Mouse (Mus musculus) forebrain, embryonic 15.5 days (tissue): ENCODE results near the gene Mmachc. TPM values are rescaled to one million over a fixed set of nuclear protein-coding genes. Genes with fewer than 3 reads are reported as not detected.
"Not testable (repeated sequence)": the region's sequence is repeated elsewhere in the genome, so short reads cannot be mapped to it uniquely, and the experiment has no call there.

Experiments
- ATAC-seq: fragments of 200-750 bp; cut with Nextera tagmentation; replicated peaks from 2 replicates; pipeline ENCODE4 v1.8.0; 2017; ENCODE audit warnings: mild to moderate bottlenecking, moderate TSS enrichment, moderate library complexity
- H3K27ac ChIP-seq: fragments of 300-500 bp; sonication (generic); replicated peaks from 2 replicates; pipeline ENCODE4 v1.5.1; 2015; ENCODE audit warnings: mild to moderate bottlenecking, inconsistent platforms
- H3K27me3 ChIP-seq: fragments of 300-500 bp; sonication (generic); 2 replicates; pipeline ENCODE4 v1.6.1; 2015; ENCODE audit warnings: inconsistent platforms
- H3K36me3 ChIP-seq: fragments of 300-500 bp; sonication (generic); 2 replicates; pipeline ENCODE4 v1.6.1; 2015; ENCODE audit warnings: mild to moderate bottlenecking, inconsistent platforms
- H3K4me1 ChIP-seq: fragments of 300-500 bp; sonication (generic); 2 replicates; pipeline ENCODE4 v1.6.1; 2015; ENCODE audit warnings: inconsistent platforms
- H3K4me2 ChIP-seq: fragments of 300-500 bp; sonication (generic); replicated peaks from 2 replicates; pipeline ENCODE4 v1.6.1; 2015; ENCODE audit warnings: mild to moderate bottlenecking, inconsistent platforms
- H3K4me3 ChIP-seq: fragments of 300-500 bp; sonication (generic); 2 replicates; pipeline ENCODE4 v1.5.1; 2015; ENCODE audit warnings: mild to moderate bottlenecking, inconsistent platforms
- H3K9ac ChIP-seq: fragments of 300-500 bp; sonication (generic); replicated peaks from 2 replicates; pipeline ENCODE4 v1.6.1; 2015; ENCODE audit warnings: mild to moderate bottlenecking, inconsistent platforms
- H3K9me3 ChIP-seq: fragments of 300-500 bp; sonication (generic); 2 replicates; pipeline ENCODE4 v1.6.1; 2016; ENCODE audit warnings: inconsistent platforms
- WGBS: fragments of 180-500 bp; shearing (Covaris S2); methylation state at CpG from one replicate; pipeline ENCODE4 v1.1.7; 2015; ENCODE audit warnings: mixed read lengths; 5-methylcytosine and 5-hydroxymethylcytosine counted together
- polyA plus RNA-seq: library from polyadenylated mRNA; unstranded; fragments of >200 nt; fragmentation: Nextera tagmentation; extraction: Ambion mirVana; gene quantifications from 2 replicates; pipeline ENCODE4 v1.2.1, GENCODE M21; 2015

The Mmachc gene
- polyA plus RNA-seq, 1 experiment from 2014 or later: 25.5 TPM

GRCm38 (mm10) chr4:116668145-116668544 is 40.1 kb downstream of the Mmachc start:
- Histone ChIP-seq H3K9ac (no peak overlapping the region), H3K4me3 (no peak overlapping the region), H3K4me1 (no peaks in the 10 kb centered on the region), H3K27me3 (no peaks in the 10 kb centered on the region), H3K27ac (no peak overlapping the region), H3K36me3 (no peaks in the 10 kb centered on the region), H3K4me2 (no peak overlapping the region), H3K9me3 (no peaks in the 10 kb centered on the region)
- ATAC-seq: no peak
- 73% methylated on average over 3 of the region's 3 CpGs for WGBS

- Histone ChIP-seq H3K27me3 (no peaks in the 10 kb centered on the region), H3K4me2 (no peak overlapping the region), H3K36me3 (no peaks in the 10 kb centered on the region), H3K4me3 (no peak overlapping the region), H3K4me1 (no peaks in the 10 kb centered on the region), H3K9ac (no peak overlapping the region), H3K27ac (no peak overlapping the region), H3K9me3 (no peaks in the 10 kb centered on the region)
- 70% methylated on average over 4 of the region's 4 CpGs for WGBS
- no peak for ATAC-seq
These were observed 41.6 kb downstream of the Mmachc start for GRCm38 (mm10) chr4:116666625-116667024.

- Histone ChIP-seq H3K9me3 (no peaks in the 10 kb centered on the region), H3K27ac (no peak overlapping the region), H3K36me3 (no peaks in the 10 kb centered on the region), H3K27me3 (no peaks in the 10 kb centered on the region), H3K4me3 (no peak overlapping the region), H3K9ac (no peak overlapping the region), H3K4me1 (no peaks in the 10 kb centered on the region), H3K4me2 (no peak overlapping the region)
- WGBS: 86% methylated on average over 1 of the region's 1 CpGs
- no peak for ATAC-seq
These were observed 46.2 kb downstream of the Mmachc start for GRCm38 (mm10) chr4:116661998-116662397.

GRCm38 (mm10) chr4:116660829-116661228 is 47.4 kb downstream of the Mmachc start:
- H3K4me2 ChIP-seq: no peak overlapping the region
- no peak overlapping the region for H3K9ac ChIP-seq
- no peaks in the 10 kb centered on the region for H3K27me3 ChIP-seq
- H3K27ac ChIP-seq: no peak overlapping the region
- 77% methylated on average over 6 of the region's 6 CpGs for WGBS
- H3K9me3 ChIP-seq: no peaks in the 10 kb centered on the region
- no peaks in the 10 kb centered on the region for H3K36me3 ChIP-seq
- H3K4me3 ChIP-seq: no peak overlapping the region
- no peaks in the 10 kb centered on the region for H3K4me1 ChIP-seq
- ATAC-seq: no peak

- not testable (repeated sequence) for H3K4me3 ChIP-seq, H3K9me3 ChIP-seq, H3K9ac ChIP-seq, H3K27me3 ChIP-seq, H3K4me1 ChIP-seq, ATAC-seq, H3K4me2 ChIP-seq, H3K36me3 ChIP-seq, H3K27ac ChIP-seq
- 88% methylated on average over 6 of the region's 6 CpGs for WGBS
These were observed 48.3 kb downstream of the Mmachc start for GRCm38 (mm10) chr4:116659916-116660315.

GRCm38 (mm10) chr4:116659474-116659873 is 48.7 kb downstream of the Mmachc start:
- Histone ChIP-seq H3K4me3 (no peak overlapping the region), H3K9ac (no peak overlapping the region), H3K27ac (no peak overlapping the region), H3K9me3 (no peaks in the 10 kb centered on the region), H3K36me3 (no peaks in the 10 kb centered on the region), H3K4me1 (no peaks in the 10 kb centered on the region), H3K27me3 (no peaks in the 10 kb centered on the region), H3K4me2 (no peak overlapping the region)
- ATAC-seq: no peak
- WGBS: 58% methylated on average over 2 of the region's 2 CpGs

- Histone ChIP-seq H3K9me3 (no peaks in the 10 kb centered on the region), H3K27ac (no peak overlapping the region), H3K27me3 (no peaks in the 10 kb centered on the region), H3K36me3 (no peaks in the 10 kb centered on the region), H3K9ac (no peak overlapping the region), H3K4me3 (no peak overlapping the region), H3K4me2 (no peak overlapping the region), H3K4me1 (no peaks in the 10 kb centered on the region)
- 52% methylated on average over 3 of the region's 3 CpGs for WGBS
- no peak for ATAC-seq
These were observed 50.2 kb downstream of the Mmachc start for GRCm38 (mm10) chr4:116657971-116658370.

GRCm38 (mm10) chr4:116655658-116656057 is 52.5 kb downstream of the Mmachc start:
- Histone ChIP-seq H3K9me3 (no peaks in the 10 kb centered on the region), H3K9ac (no peak overlapping the region), H3K4me3 (no peak overlapping the region), H3K27ac (no peak overlapping the region), H3K4me2 (no peak overlapping the region), H3K36me3 (no peaks in the 10 kb centered on the region), H3K4me1 (peaks cover 5% of the 10 kb centered on the region), H3K27me3 (no peaks in the 10 kb centered on the region)
- 73% methylated on average over 3 of the region's 3 CpGs for WGBS
- ATAC-seq: no peak

- Histone ChIP-seq H3K4me2 (no peak overlapping the region), H3K36me3 (no peaks in the 10 kb centered on the region), H3K27me3 (no peaks in the 10 kb centered on the region), H3K27ac (no peak overlapping the region), H3K9me3 (no peaks in the 10 kb centered on the region), H3K4me3 (no peak overlapping the region), H3K9ac (no peak overlapping the region), H3K4me1 (peaks cover 10% of the 10 kb centered on the region)
- no peak for ATAC-seq
- 65% methylated on average over 2 of the region's 2 CpGs for WGBS
These were observed 53.1 kb downstream of the Mmachc start for GRCm38 (mm10) chr4:116655100-116655499.

GRCm38 (mm10) chr4:116653228-116653627 is 55.0 kb downstream of the Mmachc start:
- no peaks in the 10 kb centered on the region for H3K9me3 ChIP-seq
- H3K27me3 ChIP-seq: no peaks in the 10 kb centered on the region
- H3K27ac ChIP-seq: no peak overlapping the region
- no peaks in the 10 kb centered on the region; the same call in 1 of the 2 replicates for H3K36me3 ChIP-seq
- no peak for ATAC-seq
- no peak overlapping the region for H3K4me2 ChIP-seq
- H3K4me1 ChIP-seq: peaks cover 28% of the 10 kb centered on the region
- H3K9ac ChIP-seq: no peak overlapping the region
- 93% methylated on average over 6 of the region's 6 CpGs for WGBS
- no peak overlapping the region for H3K4me3 ChIP-seq

Other genes starting within 250 kb of the Mmachc start
- gene Mast2, start 244.2 kb downstream of the Mmachc start, polyA plus RNA-seq: 53.1 and 56.7 TPM in 2 replicates
- 18.0 and 18.6 TPM in 2 replicates for gene Ipp, start 200.9 kb downstream of the Mmachc start, polyA plus RNA-seq
- gene Tmem69, start 152.5 kb downstream of the Mmachc start, polyA plus RNA-seq: 21.9 and 26.8 TPM in 2 replicates
- 19.7 and 21.8 TPM in 2 replicates for gene Gpbp1l1, start 150.7 kb downstream of the Mmachc start, polyA plus RNA-seq
- gene Ccdc17, start 111.8 kb downstream of the Mmachc start, polyA plus RNA-seq: 3.8 and 4.6 TPM in 2 replicates
- 131 and 133 TPM in 2 replicates for gene Nasp, start 80.5 kb downstream of the Mmachc start, polyA plus RNA-seq
- gene Akr1a1, start 56.7 kb downstream of the Mmachc start, polyA plus RNA-seq: 775 and 779 TPM in 2 replicates
- gene Prdx1, start 22.9 kb downstream of the Mmachc start, polyA plus RNA-seq: 481 and 490 TPM in 2 replicates
- gene Ccdc163, start 103 bp upstream of the Mmachc start, polyA plus RNA-seq: 17.2 and 19.5 TPM in 2 replicates
- gene Tesk2, start 12.5 kb upstream of the Mmachc start, polyA plus RNA-seq: 4.3 and 5.5 TPM in 2 replicates
- 29.0 and 31.9 TPM in 2 replicates for gene Toe1, start 99.2 kb upstream of the Mmachc start, polyA plus RNA-seq
- gene Mutyh, start 99.3 kb upstream of the Mmachc start, polyA plus RNA-seq: 9.5 and 10.1 TPM in 2 replicates
- gene Hpdl, start 113.3 kb upstream of the Mmachc start, polyA plus RNA-seq: 0.59 and 0.73 TPM in 2 replicates
- gene Zswim5, start 169.0 kb upstream of the Mmachc start, polyA plus RNA-seq: 9.2 and 9.5 TPM in 2 replicates